Mouse (Mus musculus) urinary bladder, adult 2 months (tissue): ENCODE data around the gene Vegfd. TPM values are rescaled to one million over a fixed set of nuclear protein-coding genes. Genes with fewer than 3 reads are reported as not detected.

ENCODE experiments used
- DNase-seq: peaks from one replicate; pipeline ENCODE4 v3.0.0; 2022; ENCODE audit warnings: low spot score
- polyA plus RNA-seq: library from polyadenylated mRNA; depleted of rRNA; stranded (reverse); fragments of >200 nt; gene quantifications from 2 replicates; pipeline ENCODE4 v1.2.3, GENCODE M21; 2012

Gene Vegfd
- polyA plus RNA-seq, 1 experiment = 7.6 TPM

DNA sequence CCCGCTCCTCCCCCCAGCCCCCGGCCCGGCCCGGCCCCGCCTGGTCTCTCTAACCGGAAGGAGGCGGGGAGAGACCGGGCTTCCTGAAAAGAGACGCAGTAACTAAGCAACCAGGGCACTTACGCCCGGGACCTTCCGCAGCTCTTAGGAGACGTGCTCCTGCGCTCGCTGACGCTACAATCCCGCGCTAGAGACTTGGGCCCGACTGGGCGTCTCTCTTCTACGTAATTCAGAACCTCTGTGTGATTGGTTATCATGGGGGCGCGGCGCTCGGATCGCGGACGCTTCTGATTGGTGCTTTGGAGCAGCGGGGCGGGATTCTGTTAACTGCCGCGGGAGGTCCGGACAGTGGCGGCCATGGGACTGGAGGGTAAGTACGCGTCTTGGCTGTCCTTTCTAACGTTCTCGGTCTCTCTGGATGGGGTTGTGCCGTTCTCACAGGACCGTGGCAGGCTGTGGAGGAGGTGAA, 46.3 kb downstream of the Vegfd start, which contains the start of gene Piga:
Gene Piga (plus strand): TSS at position 317 of the 469 bp plus-strand sequence.
- DNase-seq = peak; percentile 61

- DNase-seq = no peak
These were observed 46.8 kb downstream of the Vegfd start for GRCm38 (mm10) chrX:164419955-164420354.

DNA sequence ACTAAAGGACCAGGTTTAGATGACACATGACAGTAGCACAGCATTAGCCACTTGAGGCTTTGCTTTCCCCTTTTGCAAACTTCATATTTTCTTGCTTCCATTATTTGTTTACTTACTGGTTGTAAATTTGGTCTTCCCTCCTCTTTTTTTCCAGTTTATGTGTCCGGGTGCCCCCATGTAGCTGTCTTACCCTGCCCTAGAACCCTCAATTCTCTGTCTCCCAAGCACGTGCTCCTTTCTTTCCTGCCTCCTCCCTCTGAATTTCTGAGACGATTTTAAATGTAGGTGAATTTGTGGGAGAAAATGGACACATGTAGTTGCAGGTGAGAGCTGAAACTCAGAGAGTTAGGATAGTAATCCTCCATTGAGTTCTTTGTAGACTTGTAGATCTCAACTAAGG, 47.3 kb downstream of the Vegfd start:
- no peak for DNase-seq

GRCm38 (mm10) chrX:164424821-164425220, 51.6 kb downstream of the Vegfd start:
- no peak for DNase-seq

DNA sequence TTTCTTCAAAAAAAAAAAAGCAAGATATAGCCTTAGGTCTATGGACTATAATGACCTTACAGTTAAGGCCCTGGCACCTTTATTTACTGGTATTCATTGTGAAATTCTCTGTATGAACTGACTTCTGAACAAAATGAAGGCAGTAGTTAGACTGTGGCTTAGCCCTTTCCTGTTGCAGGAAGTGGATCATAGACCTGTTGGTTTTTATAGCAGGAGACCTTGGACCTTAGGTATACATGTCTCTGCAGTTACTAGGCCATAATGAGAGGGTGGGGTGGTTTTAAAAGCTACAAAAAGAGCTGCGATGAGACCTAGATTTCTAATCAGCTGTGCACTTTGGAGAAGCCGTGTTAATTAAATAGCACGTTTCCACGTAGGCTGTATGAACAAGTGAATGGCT, 54.1 kb downstream of the Vegfd start:
- no peak for DNase-seq

- no peak for DNase-seq
These were observed 55.0 kb downstream of the Vegfd start for GRCm38 (mm10) chrX:164428224-164428623.

- DNase-seq = no peak
These were observed 57.4 kb downstream of the Vegfd start for GRCm38 (mm10) chrX:164430621-164431020.

- no peak for DNase-seq
These were observed 58.0 kb downstream of the Vegfd start for GRCm38 (mm10) chrX:164431133-164431532.

- DNase-seq = no peak
These were observed 58.4 kb downstream of the Vegfd start for GRCm38 (mm10) chrX:164431541-164431940.

DNA sequence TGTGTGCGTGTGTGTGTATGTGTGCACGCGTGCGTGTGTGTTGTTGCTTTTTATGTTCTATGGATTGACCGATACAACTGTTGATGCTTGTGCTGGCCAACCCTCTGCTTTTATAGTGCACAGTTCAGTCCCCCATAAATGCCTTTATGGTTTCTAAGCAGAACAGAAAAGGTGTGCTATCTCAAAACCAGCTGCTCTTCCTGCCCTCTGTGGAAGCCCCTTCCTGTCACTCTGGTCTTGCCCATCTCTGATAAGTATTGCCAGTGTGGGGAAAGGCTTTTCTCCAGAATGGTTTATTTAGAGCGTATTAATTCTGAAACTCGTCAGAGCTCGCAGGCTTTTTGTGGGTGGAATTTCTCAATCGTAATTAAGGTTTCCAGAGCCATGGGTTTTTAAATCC, 59.5 kb downstream of the Vegfd start:
- DNase-seq = no peak

DNA sequence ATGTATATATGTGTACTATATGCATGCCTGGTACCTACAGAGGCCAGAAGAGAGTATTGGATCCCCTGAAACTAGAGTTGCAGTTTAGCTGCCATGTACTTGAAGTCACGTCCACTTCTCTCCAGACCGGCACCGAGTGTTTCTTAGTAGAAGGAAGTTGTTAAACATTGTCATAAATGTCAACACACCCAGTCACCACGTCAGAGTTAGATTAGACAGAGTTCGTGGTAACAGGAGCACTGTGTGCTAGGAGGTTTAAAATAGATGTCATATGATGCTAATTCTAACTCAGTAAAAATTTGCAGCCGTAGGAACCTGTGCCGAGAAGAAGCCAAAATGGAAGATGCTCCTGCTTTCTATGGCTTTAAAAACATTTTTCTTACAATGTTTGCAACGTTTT, 63.5 kb downstream of the Vegfd start, which contains the start of gene Asb11:
Gene Asb11 (plus strand): TSS at position 286 of the 400 bp plus-strand sequence.
- no peak for DNase-seq

GRCm38 (mm10) chrX:164439462-164439861, 66.3 kb downstream of the Vegfd start:
- DNase-seq = no peak

GRCm38 (mm10) chrX:164440140-164440539, 67.0 kb downstream of the Vegfd start:
- no peak for DNase-seq

DNA sequence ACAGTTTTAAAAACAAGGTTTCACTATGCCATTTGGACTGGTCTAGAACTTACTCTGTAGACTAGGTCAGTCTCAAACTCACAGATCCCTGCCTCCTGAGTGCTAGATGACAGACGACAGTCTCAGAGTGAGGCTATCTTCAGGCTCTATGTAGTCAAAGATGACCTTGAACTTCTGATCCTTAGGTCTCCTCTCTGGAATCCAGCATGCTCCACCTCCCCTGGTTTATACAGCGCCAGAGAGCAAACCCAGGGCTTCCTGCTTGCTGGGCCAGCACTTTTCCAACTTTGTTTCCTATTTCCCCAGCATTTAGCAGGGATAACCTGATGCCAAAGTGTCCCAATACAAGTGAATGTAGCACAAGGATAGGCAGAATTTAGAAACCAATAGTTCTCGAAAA, 67.5 kb downstream of the Vegfd start:
- no peak for DNase-seq

- no peak for DNase-seq
These were observed 68.1 kb downstream of the Vegfd start for GRCm38 (mm10) chrX:164441306-164441705.

DNA sequence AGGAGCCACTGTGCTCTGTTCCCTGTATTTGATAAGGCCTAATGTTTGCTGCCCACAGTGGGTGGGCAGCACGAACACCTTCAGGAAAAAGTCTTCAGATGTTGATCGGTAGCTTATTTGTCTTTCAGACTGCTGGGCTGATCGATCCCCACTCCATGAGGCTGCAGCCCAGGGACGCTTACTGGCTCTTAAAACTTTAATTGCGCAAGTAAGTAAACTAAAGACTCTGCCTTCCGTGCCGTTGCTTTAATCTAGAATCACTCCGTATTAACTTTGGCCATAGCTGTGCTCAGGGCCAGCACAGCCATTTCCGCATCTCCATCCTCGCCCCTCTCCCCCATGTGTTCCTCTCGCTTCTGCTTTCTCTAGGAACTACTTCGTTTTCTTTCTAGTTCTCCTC, 72.4 kb downstream of the Vegfd start:
- no peak for DNase-seq

DNA sequence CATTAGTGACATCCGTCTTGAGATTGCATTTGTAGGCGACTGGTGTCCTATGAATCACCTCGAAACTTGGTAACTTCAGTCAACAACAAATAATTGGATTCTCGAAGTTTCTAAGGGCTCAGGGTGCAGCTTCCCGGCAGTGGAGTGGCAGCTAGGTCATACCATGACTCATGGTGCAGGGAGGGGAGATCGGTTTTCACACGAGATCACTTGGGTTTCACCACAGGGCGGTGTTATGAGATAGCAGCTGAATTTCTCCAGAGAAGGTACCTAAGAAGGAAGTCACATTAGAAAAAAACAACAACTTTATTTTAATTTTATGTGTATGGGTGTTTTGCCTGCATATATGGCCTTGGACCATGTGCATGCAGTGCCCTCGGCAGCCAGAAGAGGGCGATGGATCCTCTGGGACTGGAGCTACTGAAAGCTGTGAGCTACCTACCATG, 73.0 kb downstream of the Vegfd start:
- no peak for DNase-seq

DNA sequence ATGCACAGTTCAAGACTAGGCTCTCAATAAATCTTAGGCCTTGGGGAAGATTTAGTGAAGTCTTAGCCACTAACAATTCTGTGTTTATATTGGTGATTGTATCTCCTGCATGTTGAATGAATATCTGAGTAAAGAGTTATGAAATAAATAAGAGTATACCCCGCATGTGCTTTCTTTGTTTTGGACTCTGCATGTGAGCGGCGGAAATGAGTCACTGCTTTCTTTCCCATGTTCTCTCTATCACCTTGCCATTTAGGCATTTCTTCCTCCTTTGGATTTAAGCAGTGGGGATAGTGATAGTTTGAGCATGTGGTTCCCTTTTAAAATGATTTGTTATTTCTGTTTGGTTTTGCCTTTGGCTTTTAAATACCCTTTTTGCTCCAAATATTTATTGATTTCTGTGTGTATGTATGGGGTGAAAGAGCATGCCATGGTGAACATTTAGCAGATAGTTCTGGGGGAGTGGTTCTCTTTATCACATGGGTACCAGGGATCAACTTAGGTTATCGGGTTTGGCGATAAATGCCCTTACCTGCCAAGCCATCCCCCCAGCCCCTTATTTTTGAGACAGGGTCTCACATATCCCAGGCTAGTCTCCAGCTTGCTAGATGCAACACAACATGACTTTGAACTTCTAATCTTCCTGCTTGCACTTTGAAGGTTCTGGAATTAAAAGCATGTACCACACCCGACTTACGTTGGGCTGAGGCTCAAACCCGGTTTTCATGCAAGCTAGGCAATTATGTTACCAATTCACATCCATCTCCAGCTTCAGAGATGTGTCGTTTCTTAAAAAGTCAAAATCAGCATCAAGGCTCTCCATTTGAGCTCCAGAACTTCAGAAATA, 73.9 kb downstream of the Vegfd start:
- DNase-seq = no peak

GRCm38 (mm10) chrX:164447682-164448071, 74.5 kb downstream of the Vegfd start:
- DNase-seq = no peak

DNA sequence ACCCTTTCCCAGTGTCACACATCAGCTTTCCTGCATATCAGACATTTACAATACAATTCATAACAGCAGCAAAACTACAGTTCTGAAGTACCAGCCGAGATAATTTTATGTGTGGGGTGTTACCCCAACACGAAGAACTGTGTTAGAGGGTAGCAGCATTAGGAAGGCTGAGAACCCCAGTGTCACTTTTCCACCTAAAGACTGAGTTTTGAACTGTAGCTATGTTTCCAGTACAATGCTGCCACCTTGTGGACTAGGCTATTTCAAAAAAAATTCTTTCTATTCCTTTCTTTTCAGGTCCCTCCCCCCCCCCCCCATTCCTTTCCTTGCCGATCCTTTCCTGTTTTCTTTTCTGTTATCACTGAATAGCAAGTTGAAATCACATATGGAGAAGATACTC, 76.0 kb downstream of the Vegfd start:
- no peak for DNase-seq
